Mouse (Mus musculus) liver, postnatal 0 days (tissue): ENCODE data around the gene 2410137M14Rik.

Experiments
- CTCF ChIP-seq: sonication (generic); IDR thresholded peaks from 2 replicates; pipeline ENCODE4 v1.5.1; 2016; ENCODE audit warnings: antibody characterized with exemption, low read depth
- EP300 ChIP-seq: IDR thresholded peaks from 2 replicates; pipeline ENCODE4 v1.6.1; 2016; ENCODE audit warnings: antibody characterized with exemption, low read depth, mild to moderate bottlenecking

DNA sequence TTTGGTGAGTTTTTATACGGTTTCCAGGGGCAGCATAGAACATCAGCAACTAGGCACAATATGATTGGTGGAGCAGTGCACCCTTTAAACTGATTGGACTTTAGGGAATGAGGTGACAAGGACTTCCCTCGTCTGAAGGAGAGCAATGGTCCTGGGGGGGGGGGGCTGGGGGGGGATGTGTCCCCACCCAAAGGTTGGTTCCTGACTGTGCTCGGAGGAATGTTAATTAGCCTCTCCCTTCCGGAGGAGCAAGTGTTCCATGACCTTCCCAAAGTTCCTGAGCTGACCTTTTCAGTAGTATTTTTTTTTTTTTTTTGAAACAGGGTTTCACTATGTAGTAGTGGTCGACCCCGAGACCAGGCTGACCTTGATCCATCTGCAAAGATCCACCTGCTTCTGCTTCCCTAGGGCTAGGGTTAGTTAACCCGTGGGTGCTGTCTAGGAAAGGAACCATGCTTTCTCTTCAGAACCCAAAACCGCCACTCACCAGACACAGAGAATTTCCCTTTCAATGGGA, 7.7 kb downstream of the 2410137M14Rik start:
- TF ChIP-seq CTCF, result no peak
- no peak for TF ChIP-seq EP300
